Mouse (Mus musculus): Measurements from ENCODE around the gene Pard3b. TPM values are rescaled to one million over a fixed set of nuclear protein-coding genes. Genes with fewer than 3 reads are reported as not detected.

Pard3b gene
- total and polyA plus RNA-seq, 2 experiments from 2014 or later, result 4.4 to 6.1 TPM

DNA sequence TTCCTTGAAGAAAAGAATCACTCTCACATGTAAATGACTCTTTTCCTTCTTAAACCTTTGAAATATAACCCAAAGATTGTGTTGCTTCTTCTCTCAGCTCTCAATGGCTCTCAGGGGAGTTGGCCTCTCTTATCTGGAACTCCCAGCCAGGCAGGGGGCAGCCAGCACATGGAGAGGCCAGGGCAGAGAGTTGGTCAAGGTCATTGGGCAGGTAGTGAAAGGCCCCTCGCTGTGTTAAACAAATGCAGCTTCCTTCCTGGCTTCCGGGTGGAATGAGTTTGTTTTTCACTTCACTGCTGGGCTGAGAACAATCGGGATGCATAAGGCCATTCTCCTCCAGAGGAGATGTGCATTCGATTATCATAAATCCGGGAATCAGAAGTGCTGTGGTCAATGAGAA, 543.0 kb downstream of the Pard3b start:
- WGBS, result 9% methylated on average over 5 of the region's 5 CpGs
- Histone ChIP-seq H3K4me3 (ENCODE audit: low read depth, low read length) (no peak overlapping the region), H3K36me3 (ENCODE audit: insufficient read depth) (no peaks in the 10 kb centered on the region), H3K27ac (ENCODE audit: low read depth, low read length) (no peak overlapping the region), H3K4me2 (ENCODE audit: low read depth) (no peak overlapping the region), H3K27me3 (ENCODE audit: insufficient read depth, low read length) (no peaks in the 10 kb centered on the region), H3K9ac (no peak overlapping the region), H3K4me1 (ENCODE audit: insufficient read depth) (no peaks in the 10 kb centered on the region), H3K9me3 (ENCODE audit: low read length) (no peaks in the 10 kb centered on the region)
- TF ChIP-seq CTCF (IDR thresholded peaks at IDR 0.05; ENCODE audit: low read depth), result no peak
- ATAC-seq (no peak), DNase-seq (no peak)

DNA sequence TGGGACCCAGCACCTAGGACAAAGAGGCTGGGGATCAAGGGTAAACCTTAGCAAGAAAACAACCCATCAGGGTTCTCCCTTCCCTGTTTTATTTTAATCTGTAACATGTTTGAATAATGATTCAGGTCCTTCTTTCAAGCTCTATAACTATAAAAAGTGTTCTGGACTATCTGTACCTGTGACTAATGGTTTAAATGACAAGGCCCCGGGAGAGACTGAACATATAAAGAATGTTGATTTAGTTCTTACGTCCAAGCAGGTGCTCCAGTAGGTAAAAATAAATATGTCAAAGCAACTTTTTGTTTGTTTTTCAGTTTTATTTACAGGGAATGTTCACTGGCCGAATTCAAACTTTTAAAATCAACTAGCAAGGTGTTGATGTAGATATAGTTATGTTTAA, 544.0 kb downstream of the Pard3b start:
- no peaks in the 10 kb centered on the region for H3K4me1 ChIP-seq (ENCODE audit: insufficient read depth)
- ATAC-seq, result no peak
- TF ChIP-seq CTCF (IDR thresholded peaks at IDR 0.05; ENCODE audit: low read depth), result no peak

DNA sequence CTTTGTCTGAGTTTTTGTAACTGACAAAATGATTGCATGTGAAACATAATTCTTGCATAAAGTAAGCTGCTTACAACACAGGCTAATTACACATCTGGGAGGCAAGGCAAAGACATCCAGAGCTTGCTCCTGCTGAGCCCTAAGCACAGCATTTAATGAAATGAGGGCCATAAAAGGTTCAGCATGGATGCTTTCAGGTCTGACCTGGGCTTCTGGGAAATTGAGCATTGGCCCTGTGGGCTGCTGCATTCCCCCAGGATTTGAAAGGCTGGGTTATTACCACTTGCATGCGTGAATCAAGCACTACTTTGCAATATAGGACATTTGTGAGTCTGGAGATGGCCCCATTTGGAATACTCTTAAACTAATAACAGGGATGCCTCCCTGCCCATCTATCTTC, 552.2 kb downstream of the Pard3b start:
- no peak for TF ChIP-seq CTCF (IDR thresholded peaks at IDR 0.05; ENCODE audit: low read depth)
- no peak overlapping the region for H3K4me3 ChIP-seq (ENCODE audit: low read depth, low read length)
- no peaks in the 10 kb centered on the region for H3K9me3 ChIP-seq (ENCODE audit: low read length)
- H3K4me1 ChIP-seq (ENCODE audit: insufficient read depth), result no peaks in the 10 kb centered on the region
- ATAC-seq, result peak; percentile 45; the same call in 1 of the 2 replicates
- 29% methylated on average over 1 of the region's 1 CpGs for WGBS
- H3K27me3 ChIP-seq (ENCODE audit: insufficient read depth, low read length), result no peaks in the 10 kb centered on the region
- H3K9ac ChIP-seq, result no peak overlapping the region
- H3K27ac ChIP-seq (ENCODE audit: low read depth, low read length), result no peak overlapping the region
- H3K4me2 ChIP-seq (ENCODE audit: low read depth), result no peak overlapping the region
- H3K36me3 ChIP-seq (ENCODE audit: insufficient read depth), result no peaks in the 10 kb centered on the region
- DNase-seq, result no peak

More for the DNA sequence above, 544.0 kb downstream of the Pard3b start:
- H3K4me2 ChIP-seq (ENCODE audit: low read depth), result no peak overlapping the region
- DNase-seq, result no peak
- H3K9me3 ChIP-seq (ENCODE audit: low read length), result no peaks in the 10 kb centered on the region
- H3K36me3 ChIP-seq (ENCODE audit: insufficient read depth), result no peaks in the 10 kb centered on the region
- H3K9ac ChIP-seq, result no peak overlapping the region
- WGBS, result 90% methylated on average over 3 of the region's 3 CpGs
- H3K4me3 ChIP-seq (ENCODE audit: low read depth, low read length), result no peak overlapping the region
- H3K27me3 ChIP-seq (ENCODE audit: insufficient read depth, low read length), result no peaks in the 10 kb centered on the region
- H3K27ac ChIP-seq (ENCODE audit: low read depth, low read length), result no peak overlapping the region

DNA sequence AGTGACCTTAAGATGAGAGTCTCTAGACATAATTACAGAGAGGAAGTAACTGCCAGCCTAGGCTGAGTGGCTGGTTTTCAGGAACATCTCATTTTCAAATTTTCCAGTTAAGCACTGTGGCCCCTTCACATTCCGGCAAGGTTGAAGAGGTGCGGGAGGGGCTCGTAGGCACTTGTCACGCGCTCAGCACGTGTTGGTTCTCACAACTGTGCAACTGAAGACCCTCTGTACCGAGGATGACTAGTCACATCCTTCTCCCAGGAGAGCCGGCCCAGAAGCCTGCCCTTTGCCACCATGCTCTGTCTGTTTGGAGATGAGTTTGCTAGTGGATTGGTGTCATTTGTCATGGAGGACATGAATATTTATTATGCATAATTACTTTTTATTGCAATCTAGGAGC, 558.9 kb downstream of the Pard3b start:
- Histone ChIP-seq H3K9me3 (ENCODE audit: low read length) (no peaks in the 10 kb centered on the region), H3K36me3 (ENCODE audit: insufficient read depth) (no peaks in the 10 kb centered on the region), H3K27me3 (ENCODE audit: insufficient read depth, low read length) (no peaks in the 10 kb centered on the region), H3K4me3 (ENCODE audit: low read depth, low read length) (no peak overlapping the region), H3K4me2 (ENCODE audit: low read depth) (no peak overlapping the region), H3K9ac (no peak overlapping the region), H3K27ac (ENCODE audit: low read depth, low read length) (no peak overlapping the region), H3K4me1 (ENCODE audit: insufficient read depth) (no peaks in the 10 kb centered on the region)
- no peak for ATAC-seq
- WGBS, result 82% methylated on average over 8 of the region's 8 CpGs
- no peak for TF ChIP-seq CTCF (IDR thresholded peaks at IDR 0.05; ENCODE audit: low read depth)
- no peak for DNase-seq

DNA sequence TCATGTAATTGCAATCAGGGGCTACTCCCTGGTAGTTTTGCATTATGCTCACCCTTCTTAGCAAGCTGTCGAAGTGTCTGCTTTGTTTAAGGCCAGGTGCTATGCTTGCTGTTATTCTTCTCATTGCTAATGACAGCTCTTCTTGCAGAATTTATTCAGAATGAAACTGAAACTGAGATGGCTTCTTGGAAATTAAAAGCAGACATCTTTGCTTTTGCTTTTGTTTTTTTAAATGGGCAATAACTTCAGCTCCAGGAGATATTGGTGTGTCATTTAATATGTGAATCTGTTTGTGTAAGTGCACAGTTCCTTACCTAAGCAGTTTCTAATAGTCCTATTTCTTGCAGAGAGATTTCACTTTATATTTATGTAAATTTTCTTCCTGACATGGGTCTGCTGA, 562.3 kb downstream of the Pard3b start:
- Histone ChIP-seq H3K27ac (ENCODE audit: low read depth, low read length) (no peak overlapping the region), H3K9ac (no peak overlapping the region), H3K9me3 (ENCODE audit: low read length) (no peaks in the 10 kb centered on the region), H3K4me2 (ENCODE audit: low read depth) (no peak overlapping the region), H3K4me1 (ENCODE audit: insufficient read depth) (no peaks in the 10 kb centered on the region), H3K27me3 (ENCODE audit: insufficient read depth, low read length) (no peaks in the 10 kb centered on the region), H3K4me3 (ENCODE audit: low read depth, low read length) (no peak overlapping the region), H3K36me3 (ENCODE audit: insufficient read depth) (no peaks in the 10 kb centered on the region)
- ATAC-seq (no peak), DNase-seq (no peak)
- no peak for TF ChIP-seq CTCF (IDR thresholded peaks at IDR 0.05; ENCODE audit: low read depth)
- WGBS, result 67% methylated on average over 1 of the region's 1 CpGs

DNA sequence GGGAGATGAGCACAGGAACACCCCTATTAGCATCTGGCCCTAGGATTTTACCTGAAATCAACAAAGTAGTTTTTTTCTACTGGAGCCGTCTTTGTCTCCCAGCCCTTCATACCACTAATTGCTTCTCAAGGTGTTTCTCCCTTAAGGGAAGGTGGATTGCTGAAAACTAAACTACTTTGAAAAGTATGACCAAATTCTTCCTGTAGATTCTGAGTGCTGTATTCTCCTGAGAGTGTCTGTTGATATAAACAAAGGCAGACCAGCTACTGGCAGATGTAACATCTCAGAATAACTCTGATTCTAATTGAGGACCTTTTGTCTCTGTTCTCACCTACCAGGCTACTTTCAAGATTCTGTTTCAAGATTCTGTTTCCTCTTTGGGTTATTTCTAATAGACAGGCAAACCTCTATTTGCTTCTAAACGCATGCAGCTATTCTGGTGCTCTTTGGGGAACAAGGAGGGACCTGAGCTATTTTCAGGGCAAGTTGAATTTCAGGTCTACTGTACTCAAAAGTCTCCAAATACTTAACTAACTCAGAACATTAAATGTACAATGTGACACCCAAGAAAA, 563.1 kb downstream of the Pard3b start:
- H3K4me2 ChIP-seq (ENCODE audit: low read depth), result no peak overlapping the region
- H3K36me3 ChIP-seq (ENCODE audit: insufficient read depth), result no peaks in the 10 kb centered on the region
- no peaks in the 10 kb centered on the region for H3K27me3 ChIP-seq (ENCODE audit: insufficient read depth, low read length)
- no peak overlapping the region for H3K9ac ChIP-seq
- 74% methylated on average over 2 of the region's 2 CpGs for WGBS
- no peak overlapping the region for H3K4me3 ChIP-seq (ENCODE audit: low read depth, low read length)
- ATAC-seq (no peak), DNase-seq (no peak)
- H3K4me1 ChIP-seq (ENCODE audit: insufficient read depth), result no peaks in the 10 kb centered on the region
- TF ChIP-seq CTCF (IDR thresholded peaks at IDR 0.05; ENCODE audit: low read depth), result no peak
- no peaks in the 10 kb centered on the region for H3K9me3 ChIP-seq (ENCODE audit: low read length)
- H3K27ac ChIP-seq (ENCODE audit: low read depth, low read length), result no peak overlapping the region

DNA sequence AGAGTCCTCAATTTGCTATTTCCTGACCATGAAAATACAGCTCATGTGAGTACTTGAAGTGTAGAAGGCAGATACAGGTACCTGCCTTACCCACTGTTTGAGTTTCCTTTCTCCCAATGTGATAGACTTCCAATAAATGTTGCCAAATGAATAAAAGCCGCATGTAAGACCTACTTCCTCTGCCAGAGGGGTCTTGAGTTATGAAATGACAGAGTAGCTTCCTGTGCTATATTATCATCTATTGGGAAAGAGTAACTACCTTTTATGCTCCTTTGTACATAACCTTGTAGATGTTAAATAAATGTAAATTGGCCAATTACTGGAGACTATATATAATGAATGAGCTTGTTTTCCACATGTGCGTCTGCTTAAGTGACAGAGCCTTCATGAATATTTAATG, 574.7 kb downstream of the Pard3b start:
- Histone ChIP-seq H3K4me3 (ENCODE audit: low read depth, low read length) (no peak overlapping the region), H3K4me1 (ENCODE audit: insufficient read depth) (peaks cover 14% of the 10 kb centered on the region; the same call in 1 of the 2 replicates), H3K4me2 (ENCODE audit: low read depth) (no peak overlapping the region), H3K9me3 (ENCODE audit: low read length) (no peaks in the 10 kb centered on the region), H3K27ac (ENCODE audit: low read depth, low read length) (no peak overlapping the region), H3K36me3 (ENCODE audit: insufficient read depth) (no peaks in the 10 kb centered on the region), H3K27me3 (ENCODE audit: insufficient read depth, low read length) (no peaks in the 10 kb centered on the region), H3K9ac (no peak overlapping the region)
- TF ChIP-seq CTCF (IDR thresholded peaks at IDR 0.05; ENCODE audit: low read depth), result no peak
- DNase-seq (no peak), ATAC-seq (no peak)
- WGBS, result 39% methylated on average over 2 of the region's 2 CpGs

Data from forebrain, postnatal 0 days (tissue).